Mouse (Mus musculus) B cell, adult 62 days (primary cell): Measurements from ENCODE around the gene Fam187b. TPM values are rescaled to one million over a fixed set of nuclear protein-coding genes. Genes with fewer than 3 reads are reported as not detected.

Experiments used
- total RNA-seq: library from RNA; stranded (reverse); gene quantifications from 4 replicates; pipeline ENCODE4 v1.2.4, GENCODE M21; 2023

The Fam187b gene
- total RNA-seq = 0.48 TPM in 1 of 4 replicates, not detected in the others

DNA sequence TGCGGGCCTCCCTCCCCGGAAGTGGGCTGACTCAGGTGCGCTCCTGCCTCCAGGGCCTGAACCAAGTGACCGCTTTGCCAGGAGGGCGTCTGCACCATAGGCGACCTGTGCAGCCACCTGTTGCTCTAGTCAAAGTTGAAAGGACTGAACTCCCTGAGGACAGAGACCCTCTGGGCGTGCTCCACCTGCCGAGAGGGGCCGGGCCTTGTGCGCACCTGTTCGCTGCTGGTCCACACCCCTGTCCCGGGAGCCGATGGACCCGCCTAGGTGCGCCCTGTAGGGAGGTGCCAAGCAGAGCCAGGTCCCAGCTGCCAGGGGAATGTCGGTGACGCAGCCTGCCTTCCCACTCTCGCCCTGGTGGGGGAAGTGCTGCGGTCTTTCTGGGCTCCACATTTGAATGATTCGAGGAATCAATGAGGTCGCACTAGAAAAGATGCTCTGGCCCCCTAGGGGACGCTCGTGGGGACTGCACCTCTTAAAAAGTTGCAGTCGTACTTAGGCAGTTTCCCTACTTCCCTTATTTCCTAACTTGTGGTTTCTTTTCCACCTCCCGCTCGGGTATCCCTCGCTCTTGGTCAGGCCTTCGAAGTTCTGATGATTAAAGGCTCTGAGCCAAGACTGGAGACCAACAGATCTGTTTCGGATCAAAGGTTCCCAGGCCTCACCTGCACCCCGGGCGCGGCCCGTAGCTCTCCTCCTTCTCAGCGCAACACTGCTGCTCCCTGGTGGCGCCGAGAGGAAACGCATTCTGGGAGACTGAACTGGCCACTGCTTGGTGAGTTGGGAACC, at the start of gene Fam187b:
TSS of gene Fam187b (plus strand) at position 290 of the 789 bp plus-strand sequence.

DNA sequence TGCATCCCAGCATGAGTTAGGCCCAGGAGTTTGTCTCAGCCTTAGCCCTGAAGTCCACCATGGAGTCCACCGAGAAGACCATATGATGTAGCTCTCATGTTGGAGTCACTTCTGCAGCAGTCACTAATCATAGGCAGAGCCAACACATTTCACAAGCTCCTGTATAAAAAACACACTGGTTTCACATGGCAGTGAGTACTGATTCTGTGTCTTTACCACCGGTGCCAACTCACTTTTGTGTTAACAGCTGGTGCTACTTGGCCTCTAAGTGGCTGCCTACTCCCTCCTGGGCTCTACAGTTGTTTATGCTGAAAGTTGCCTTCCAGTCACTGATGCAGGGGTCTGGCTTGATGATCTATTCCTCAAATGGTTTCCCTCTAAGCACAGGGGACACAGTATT, 49.0 kb upstream of the Fam187b start, which contains the start of gene Hamp2:
TSS of gene Hamp2 (minus strand) at position 101 of the 400 bp plus-strand sequence.

DNA sequence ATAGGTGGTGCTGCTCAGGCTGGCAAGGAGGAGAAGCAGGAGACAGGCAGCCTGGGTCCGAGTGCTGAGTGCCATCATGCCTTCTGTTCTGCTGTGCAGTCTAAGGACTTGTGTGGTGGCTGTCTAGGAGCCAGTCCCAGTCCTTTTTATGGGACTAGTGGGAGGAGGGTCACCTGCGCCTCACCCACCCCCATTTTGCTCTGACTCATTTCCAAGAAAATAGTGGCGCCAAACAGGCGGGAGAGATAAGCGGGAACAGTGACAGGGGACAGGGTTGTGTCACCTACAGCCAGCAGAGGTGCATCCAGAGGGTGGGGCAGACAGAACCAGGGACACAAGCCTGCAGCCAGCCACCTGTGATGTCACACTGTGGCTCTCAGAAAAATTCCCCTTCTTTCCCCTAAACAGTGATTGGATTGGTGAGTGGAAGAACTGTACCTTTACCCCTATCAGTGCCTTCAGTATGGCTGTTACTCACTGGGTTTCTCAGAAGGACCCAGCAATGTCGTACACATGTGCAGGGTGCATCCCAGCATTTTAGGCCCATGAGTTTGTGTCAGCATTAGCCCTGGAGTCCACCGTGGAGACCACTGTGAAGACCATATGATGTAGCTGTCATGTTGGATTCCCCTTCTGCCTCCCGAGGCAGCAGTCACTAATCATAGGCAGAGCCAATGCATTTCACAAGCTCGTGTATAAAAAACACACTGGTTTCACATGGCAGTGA, 29.5 kb upstream of the Fam187b start, which contains the start of gene Hamp:
TSS of gene Hamp (minus strand) at position 124 of the 727 bp plus-strand sequence.

DNA sequence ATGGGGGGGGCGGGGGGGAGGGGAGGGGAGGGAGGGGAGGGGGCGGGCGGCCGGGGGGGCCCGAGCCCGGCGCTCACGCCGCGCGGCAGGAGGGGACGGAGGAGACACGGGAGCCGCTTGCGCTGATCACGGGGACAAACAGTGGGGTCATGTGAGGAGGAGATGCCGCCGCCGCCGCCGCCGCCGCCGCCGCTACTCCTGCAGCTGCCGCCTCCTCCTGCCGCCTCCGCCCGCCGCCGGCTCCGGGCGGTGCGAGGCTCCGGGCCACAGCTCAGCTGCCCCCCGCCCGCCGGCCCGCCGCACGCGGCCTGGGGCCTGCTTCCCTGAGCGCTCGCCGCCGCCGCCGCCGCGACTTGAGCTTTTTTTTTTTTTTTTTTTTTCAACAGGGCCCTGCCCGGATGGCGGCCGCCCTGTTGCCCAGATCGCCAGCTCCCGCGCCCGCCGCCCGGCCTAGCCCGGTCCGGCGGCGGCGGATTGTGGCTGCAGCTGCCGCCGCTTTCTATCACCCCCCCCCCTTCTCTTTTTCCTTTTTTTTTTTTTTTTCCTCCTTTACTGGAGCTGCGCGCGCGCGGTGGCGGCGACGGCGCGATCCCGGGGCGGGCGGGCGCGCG, 16.7 kb upstream of the Fam187b start, which contains the start of gene Usf2:
TSS of gene Usf2 (minus strand) at position 48 of the 611 bp plus-strand sequence.

DNA sequence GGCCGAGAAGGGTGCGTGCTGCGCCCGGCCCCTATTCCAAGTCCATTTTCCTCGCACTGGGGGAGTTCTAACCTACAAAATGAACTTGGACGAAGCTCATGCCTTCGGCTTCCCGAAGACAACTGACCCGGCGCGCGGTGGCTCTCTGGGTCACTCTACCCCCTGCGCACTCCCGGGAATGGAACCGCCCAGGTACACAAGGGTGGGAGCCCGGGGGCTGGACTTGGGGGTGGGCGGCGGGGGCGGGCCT, 414 bp upstream of the Fam187b start, which contains the start of gene Lsr:
TSS of gene Lsr (minus strand) at position 214 of the 250 bp plus-strand sequence.

Other genes with a start within 250 kb of the Fam187b start
- 34.4 to 45.7 TPM (median 41.2 TPM) in 4 replicates for gene Tmem147, start 244.2 kb upstream of the Fam187b start, total RNA-seq
- not detected in 4 replicates for gene Gapdhs, start 230.1 kb upstream of the Fam187b start, total RNA-seq
- 2.3 to 5.4 TPM (median 3.3 TPM) in 4 replicates for gene Sbsn, start 222.3 kb upstream of the Fam187b start, total RNA-seq
- not detected in 4 replicates for gene Dmkn, start 210.0 kb upstream of the Fam187b start, total RNA-seq
- not detected in 4 replicates for gene Krtdap, start 185.9 kb upstream of the Fam187b start, total RNA-seq
- 13.9 to 20.5 TPM (median 17.6 TPM) in 4 replicates for gene Ffar2, start 150.0 kb upstream of the Fam187b start, total RNA-seq
- gene Ffar3, start 117.6 kb upstream of the Fam187b start, total RNA-seq = 1.0 to 2.0 TPM (median 1.4 TPM) in 4 replicates
- gene Ffar1, start 112.2 kb upstream of the Fam187b start, total RNA-seq = 25.4 to 28.3 TPM (median 27.3 TPM) in 4 replicates
- gene Cd22, start 93.4 kb upstream of the Fam187b start, total RNA-seq = 1,001 to 1,218 TPM (median 1,131 TPM) in 4 replicates
- gene Mag, start 58.9 kb upstream of the Fam187b start, total RNA-seq = not detected in 4 replicates
- gene Hamp2, start 49.1 kb upstream of the Fam187b start, total RNA-seq = not detected in 4 replicates
- not detected in 4 replicates for gene Hamp, start 29.8 kb upstream of the Fam187b start, total RNA-seq
- 135 to 161 TPM (median 150 TPM) in 4 replicates for gene Usf2, start 17.0 kb upstream of the Fam187b start, total RNA-seq
- 0.61 to 1.8 TPM (median 1.3 TPM) in 4 replicates for gene Lsr, start 326 bp upstream of the Fam187b start, total RNA-seq
- 102 to 136 TPM (median 120 TPM) in 4 replicates for gene Fxyd5, start 68.7 kb downstream of the Fam187b start, total RNA-seq
- not detected in 4 replicates for gene Fxyd7, start 77.7 kb downstream of the Fam187b start, total RNA-seq
- not detected in 4 replicates for gene Fxyd1, start 83.4 kb downstream of the Fam187b start, total RNA-seq
- 0.17 TPM in 1 of 4 replicates, not detected in the others for gene Lgi4, start 85.6 kb downstream of the Fam187b start, total RNA-seq
- gene Fxyd3, start 102.9 kb downstream of the Fam187b start, total RNA-seq = not detected in 4 replicates
- gene Hpn, start 141.5 kb downstream of the Fam187b start, total RNA-seq = 1.1 TPM in 1 of 4 replicates, not detected in the others
- 0.40 to 1.1 TPM in 2 of 4 replicates, not detected in the others for gene Scn1b, start 153.2 kb downstream of the Fam187b start, total RNA-seq
- 217 to 247 TPM (median 231 TPM) in 4 replicates for gene Gramd1a, start 182.1 kb downstream of the Fam187b start, total RNA-seq